Mouse (Mus musculus): ENCODE measurements at regions not wholly inside any gene's neighbourhood (a gene's known extent, or its start where the extent isn't known, plus 50 kb on each side); places are given as distances from the start of the nearest gene placed in this dataset.

- TF ChIP-seq CTCF (conservative IDR thresholded peaks at IDR 0.05; ENCODE audit: insufficient read depth, insufficient read length, low read depth, low read length) (no peak), POLR2A (IDR thresholded peaks at IDR 0.05; ENCODE audit: low read depth, low read length) (no peak)
Measured at GRCm38 (mm10) chr17:85808580-85808979, 120.5 kb upstream of the Six2 start.
